Mouse (Mus musculus): ENCODE results near the gene Ephb4. TPM values are rescaled to one million over a fixed set of nuclear protein-coding genes. Genes with fewer than 3 reads are reported as not detected.

Gene Ephb4
- polyA plus RNA-seq, 1 experiment from 2014 or later: 58.9 TPM

GRCm38 (mm10) chr5:137375627-137376026, 25.7 kb downstream of the Ephb4 start:
- no peaks in the 10 kb centered on the region for H3K9me3 ChIP-seq
- 24% methylated on average over 2 of the region's 2 CpGs for WGBS
- H3K4me1 ChIP-seq: peaks cover 41% of the 10 kb centered on the region
- peaks cover 44% of the 10 kb centered on the region for H3K36me3 ChIP-seq
- ATAC-seq (ENCODE audit: borderline replicate concordance, extremely low read depth, low FRiP score, low TSS enrichment): 0 out of 2 replicates have a peak, but pooled peaks have one; percentile 4
- no peak overlapping the region for H3K4me2 ChIP-seq
- H3K27me3 ChIP-seq: no peaks in the 10 kb centered on the region
- H3K27ac ChIP-seq: peak overlapping the region; percentile 58
- no peak overlapping the region for H3K4me3 ChIP-seq
- H3K9ac ChIP-seq: no peak overlapping the region

- Histone ChIP-seq H3K36me3 (peaks cover 38% of the 10 kb centered on the region), H3K4me2 (no peak overlapping the region), H3K4me3 (no peak overlapping the region), H3K9me3 (no peaks in the 10 kb centered on the region), H3K4me1 (peaks cover 41% of the 10 kb centered on the region), H3K9ac (no peak overlapping the region), H3K27me3 (no peaks in the 10 kb centered on the region), H3K27ac (peak overlapping the region; percentile 58)
- ATAC-seq (ENCODE audit: borderline replicate concordance, extremely low read depth, low FRiP score, low TSS enrichment): peak; percentile 10; the same call in 1 of the 2 replicates
- 38% methylated on average over 7 of the region's 7 CpGs for WGBS
Measured at GRCm38 (mm10) chr5:137376198-137376597, 26.3 kb downstream of the Ephb4 start.

DNA sequence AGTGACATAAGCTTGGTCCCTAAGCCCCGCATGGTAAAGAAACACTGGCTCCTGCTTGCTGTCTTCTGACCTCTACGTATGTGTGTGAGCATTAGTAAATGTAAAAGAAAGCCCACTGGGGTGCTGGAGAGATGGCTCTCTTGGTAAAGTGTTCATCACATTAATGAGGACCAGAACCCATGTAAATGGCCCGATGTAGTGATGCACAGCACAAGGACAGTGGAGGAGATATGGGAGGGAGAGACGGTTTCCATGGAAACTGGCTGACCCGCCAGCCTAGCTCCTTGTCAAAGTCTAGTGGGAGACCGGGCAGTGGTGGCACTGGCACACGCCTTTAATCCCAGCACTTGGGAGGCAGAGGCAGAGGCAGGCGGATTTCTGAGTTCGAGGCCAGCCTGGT, 26.8 kb downstream of the Ephb4 start:
- WGBS: 50% methylated on average over 9 of the region's 9 CpGs
- no peak overlapping the region for H3K4me3 ChIP-seq
- H3K9me3 ChIP-seq: no peaks in the 10 kb centered on the region
- H3K36me3 ChIP-seq: peaks cover 33% of the 10 kb centered on the region
- peaks cover 41% of the 10 kb centered on the region for H3K4me1 ChIP-seq
- H3K4me2 ChIP-seq: no peak overlapping the region
- ATAC-seq (ENCODE audit: borderline replicate concordance, extremely low read depth, low FRiP score, low TSS enrichment): peak; percentile 1; the same call in 1 of the 2 replicates
- H3K27me3 ChIP-seq: no peaks in the 10 kb centered on the region
- no peak overlapping the region for H3K9ac ChIP-seq
- peak overlapping the region; percentile 44; the same call in 1 of the 2 replicates for H3K27ac ChIP-seq

- Histone ChIP-seq H3K9me3 (no peaks in the 10 kb centered on the region), H3K36me3 (peaks cover 29% of the 10 kb centered on the region), H3K4me2 (peak overlapping the region; percentile 14; the same call in 1 of the 2 replicates), H3K27ac (peak overlapping the region; percentile 5; the same call in 1 of the 2 replicates), H3K27me3 (no peaks in the 10 kb centered on the region), H3K4me3 (no peak overlapping the region), H3K9ac (no peak overlapping the region), H3K4me1 (peaks cover 41% of the 10 kb centered on the region)
- no peak for ATAC-seq (ENCODE audit: borderline replicate concordance, extremely low read depth, low FRiP score, low TSS enrichment)
- WGBS: 10% methylated on average over 11 of the region's 11 CpGs
Measured at GRCm38 (mm10) chr5:137377176-137377575, 27.3 kb downstream of the Ephb4 start.

- H3K9me3 ChIP-seq: no peaks in the 10 kb centered on the region
- peaks cover 41% of the 10 kb centered on the region for H3K4me1 ChIP-seq
- 23% methylated on average over 8 of the region's 15 CpGs for WGBS
- H3K4me2 ChIP-seq: peak overlapping the region; percentile 28
- H3K27ac ChIP-seq: no peak overlapping the region
- H3K27me3 ChIP-seq: no peaks in the 10 kb centered on the region
- H3K36me3 ChIP-seq: peaks cover 24% of the 10 kb centered on the region
- H3K9ac ChIP-seq: no peak overlapping the region
- H3K4me3 ChIP-seq: no peak overlapping the region
- no peak; the same call in 1 of the 2 replicates for ATAC-seq (ENCODE audit: borderline replicate concordance, extremely low read depth, low FRiP score, low TSS enrichment)
Measured at GRCm38 (mm10) chr5:137377603-137378002, 27.7 kb downstream of the Ephb4 start.

- Histone ChIP-seq H3K4me2 (no peak overlapping the region), H3K4me1 (peaks cover 18% of the 10 kb centered on the region), H3K9ac (no peak overlapping the region), H3K9me3 (no peaks in the 10 kb centered on the region), H3K27ac (no peak overlapping the region), H3K27me3 (no peaks in the 10 kb centered on the region), H3K4me3 (no peak overlapping the region), H3K36me3 (no peaks in the 10 kb centered on the region; the same call in 1 of the 2 replicates)
- 47% methylated on average over 4 of the region's 4 CpGs for WGBS
- ATAC-seq (ENCODE audit: borderline replicate concordance, extremely low read depth, low FRiP score, low TSS enrichment): no peak
Measured at GRCm38 (mm10) chr5:137381152-137381551, 31.2 kb downstream of the Ephb4 start.

GRCm38 (mm10) chr5:137383441-137383840, 33.5 kb downstream of the Ephb4 start:
- no peak for ATAC-seq (ENCODE audit: borderline replicate concordance, extremely low read depth, low FRiP score, low TSS enrichment)
- no peaks in the 10 kb centered on the region for H3K36me3 ChIP-seq
- H3K9ac ChIP-seq: no peak overlapping the region
- H3K4me1 ChIP-seq: 0 out of 2 replicates have a peak, but pooled peaks cover 3% of the 10 kb centered on the region
- no peak overlapping the region for H3K4me2 ChIP-seq
- no peak overlapping the region for H3K4me3 ChIP-seq
- H3K27ac ChIP-seq: no peak overlapping the region
- WGBS: 72% methylated on average over 7 of the region's 7 CpGs
- H3K27me3 ChIP-seq: no peaks in the 10 kb centered on the region
- no peaks in the 10 kb centered on the region for H3K9me3 ChIP-seq

- Histone ChIP-seq H3K27me3 (no peaks in the 10 kb centered on the region), H3K4me3 (no peak overlapping the region), H3K9ac (no peak overlapping the region), H3K4me1 (no peaks in the 10 kb centered on the region), H3K9me3 (no peaks in the 10 kb centered on the region), H3K27ac (no peak overlapping the region), H3K4me2 (no peak overlapping the region), H3K36me3 (no peaks in the 10 kb centered on the region)
- ATAC-seq (ENCODE audit: borderline replicate concordance, extremely low read depth, low FRiP score, low TSS enrichment): no peak
- WGBS: 80% methylated on average over 7 of the region's 7 CpGs
Measured at GRCm38 (mm10) chr5:137386712-137387111, 36.8 kb downstream of the Ephb4 start.

DNA sequence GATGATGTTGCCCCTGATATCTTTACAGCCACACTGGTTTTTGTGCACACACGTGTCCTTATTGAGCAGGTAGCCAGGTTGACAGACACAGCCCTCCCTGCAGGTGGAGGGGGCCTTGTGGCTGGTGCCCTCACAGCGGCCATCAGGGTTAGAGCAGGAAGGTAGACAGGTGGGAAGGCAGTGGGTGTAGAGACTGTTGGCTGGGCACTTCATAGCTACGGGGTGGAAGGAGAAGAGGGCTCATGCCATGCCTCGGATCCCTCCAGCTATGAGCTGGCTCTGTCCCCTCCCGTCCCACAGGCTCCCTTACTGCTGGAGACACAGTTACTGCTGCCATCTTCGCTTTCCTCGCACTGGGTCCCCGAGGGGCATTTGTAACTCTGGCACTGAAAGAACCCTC, 41.7 kb downstream of the Ephb4 start:
- H3K4me3 ChIP-seq: no peak overlapping the region
- H3K4me2 ChIP-seq: no peak overlapping the region
- 72% methylated on average over 8 of the region's 8 CpGs for WGBS
- H3K27ac ChIP-seq: no peak overlapping the region
- no peak overlapping the region for H3K9ac ChIP-seq
- H3K4me1 ChIP-seq: no peaks in the 10 kb centered on the region
- ATAC-seq (ENCODE audit: borderline replicate concordance, extremely low read depth, low FRiP score, low TSS enrichment): no peak
- no peaks in the 10 kb centered on the region for H3K36me3 ChIP-seq
- no peaks in the 10 kb centered on the region for H3K27me3 ChIP-seq
- no peaks in the 10 kb centered on the region for H3K9me3 ChIP-seq

DNA sequence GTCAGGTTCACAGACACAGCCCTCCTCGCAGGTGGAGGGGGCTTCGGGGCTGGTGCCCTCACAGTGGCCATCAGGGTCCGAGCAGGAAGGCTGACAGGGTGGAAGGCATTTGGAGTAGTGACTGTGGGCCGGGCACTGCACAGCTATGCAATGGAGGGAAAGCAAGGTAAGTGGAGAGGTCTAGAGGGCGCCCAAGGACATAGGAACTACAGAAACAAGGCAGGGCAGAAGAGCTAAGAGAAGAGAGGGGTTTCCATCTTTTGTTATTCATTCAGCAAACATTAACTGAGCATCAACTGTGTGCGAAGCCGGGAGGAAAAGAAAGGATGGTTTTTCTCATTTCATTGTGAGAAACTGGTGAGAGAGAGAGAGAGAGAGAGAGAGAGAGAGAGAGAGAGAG, 44.5 kb downstream of the Ephb4 start:
- Histone ChIP-seq H3K9me3 (no peaks in the 10 kb centered on the region), H3K27ac (no peak overlapping the region), H3K4me3 (no peak overlapping the region), H3K9ac (no peak overlapping the region), H3K27me3 (no peaks in the 10 kb centered on the region), H3K36me3 (no peaks in the 10 kb centered on the region), H3K4me2 (no peak overlapping the region), H3K4me1 (no peaks in the 10 kb centered on the region)
- 37% methylated on average over 7 of the region's 7 CpGs for WGBS
- ATAC-seq (ENCODE audit: borderline replicate concordance, extremely low read depth, low FRiP score, low TSS enrichment): no peak

GRCm38 (mm10) chr5:137404081-137404480, 54.2 kb downstream of the Ephb4 start:
- H3K27ac ChIP-seq: no peak overlapping the region
- no peak for ATAC-seq (ENCODE audit: borderline replicate concordance, extremely low read depth, low FRiP score, low TSS enrichment)
- H3K9me3 ChIP-seq: no peaks in the 10 kb centered on the region
- H3K36me3 ChIP-seq: no peaks in the 10 kb centered on the region
- 71% methylated on average over 2 of the region's 2 CpGs for WGBS
- H3K4me2 ChIP-seq: no peak overlapping the region
- peaks cover 9% of the 10 kb centered on the region; the same call in 1 of the 2 replicates for H3K4me1 ChIP-seq
- no peaks in the 10 kb centered on the region for H3K27me3 ChIP-seq
- H3K4me3 ChIP-seq: no peak overlapping the region
- no peak overlapping the region for H3K9ac ChIP-seq

DNA sequence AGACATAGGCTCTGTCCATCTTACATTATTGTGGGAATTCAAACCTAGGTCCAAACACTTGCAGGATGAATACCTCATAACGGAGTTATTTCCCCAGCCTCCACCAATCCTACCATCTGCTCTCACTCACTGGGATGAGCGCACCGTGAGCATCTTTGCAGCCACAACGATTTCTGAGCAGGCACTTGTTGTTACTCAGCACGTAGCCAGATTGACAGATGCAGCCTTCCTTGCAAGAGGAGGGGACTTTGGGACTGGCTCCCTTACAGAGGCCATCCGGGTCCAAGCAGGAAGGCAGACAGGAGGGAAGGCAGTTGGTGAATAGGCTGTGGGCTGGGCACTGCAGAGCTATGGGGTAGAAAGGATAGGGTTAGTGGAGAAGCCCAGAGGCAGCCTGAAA, 59.5 kb downstream of the Ephb4 start:
- WGBS: 65% methylated on average over 6 of the region's 6 CpGs
- ATAC-seq (ENCODE audit: borderline replicate concordance, extremely low read depth, low FRiP score, low TSS enrichment): no peak
- Histone ChIP-seq H3K4me2 (no peak overlapping the region), H3K4me1 (peaks cover 14% of the 10 kb centered on the region; the same call in 1 of the 2 replicates), H3K9ac (no peak overlapping the region), H3K27me3 (no peaks in the 10 kb centered on the region), H3K36me3 (no peaks in the 10 kb centered on the region), H3K9me3 (no peaks in the 10 kb centered on the region), H3K27ac (no peak overlapping the region), H3K4me3 (no peak overlapping the region)

DNA sequence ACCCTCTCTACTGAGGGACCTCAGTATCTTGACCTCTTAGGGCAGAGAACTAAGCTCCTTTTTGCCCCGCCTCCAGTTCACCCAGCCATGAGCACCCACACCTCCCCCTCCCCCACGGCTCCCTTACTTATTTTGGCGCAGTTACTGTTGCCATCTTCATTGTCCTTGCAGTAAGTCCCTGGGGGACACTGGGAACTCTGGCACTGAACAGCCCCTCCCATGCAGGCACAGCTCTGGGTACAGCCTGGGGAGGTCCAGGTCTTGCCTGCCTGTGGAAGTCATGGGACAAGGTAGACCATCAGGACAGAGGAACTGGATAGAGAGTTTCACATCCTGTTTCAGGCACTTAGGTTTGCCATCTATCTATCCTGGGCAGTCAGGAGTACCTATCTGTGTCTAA, 60.2 kb downstream of the Ephb4 start:
- Histone ChIP-seq H3K4me2 (no peak overlapping the region), H3K27me3 (no peaks in the 10 kb centered on the region), H3K36me3 (no peaks in the 10 kb centered on the region), H3K27ac (no peak overlapping the region), H3K9ac (no peak overlapping the region), H3K9me3 (no peaks in the 10 kb centered on the region), H3K4me1 (peaks cover 14% of the 10 kb centered on the region; the same call in 1 of the 2 replicates), H3K4me3 (no peak overlapping the region)
- WGBS: 71% methylated on average over 3 of the region's 3 CpGs
- no peak for ATAC-seq (ENCODE audit: borderline replicate concordance, extremely low read depth, low FRiP score, low TSS enrichment)
